21 mouse cellular contexts compared by ENCODE assay signal in genomic region chr2:107228287-107228686, GRCm38 (mm10).
DNase-seq lines count a peak whose midpoint lies in the region; ATAC-seq and TF ChIP-seq lines count a peak whose summit lies in the region.
"Had no signal": no experiment of that assay in that cellular context is flagged by ENCODE, and none has a peak within 500 bp of the region (broad histone marks: within the 10 kb centered on the region; RNA-seq: fewer than 3 reads in every experiment).

No protein-coding gene starts in this region.

- H3K27me3 ChIP-seq in heart, adult 2 months (ENCODE audit: control insufficient read depth, insufficient read depth, low read length): no peaks in the 10 kb centered on the region
- no peaks in the 10 kb centered on the region for H3K27me3 ChIP-seq in heart, embryonic 11.5 days (ENCODE audit: control insufficient read depth, insufficient read depth, low read length)
- H3K27me3 ChIP-seq in C2C12 (ENCODE audit: control insufficient read depth, insufficient read depth, insufficient read length) (no peaks in the 10 kb centered on the region), myocyte (ENCODE audit: control insufficient read depth, insufficient read depth, insufficient read length) (no peaks in the 10 kb centered on the region)
- H3K27me3 ChIP-seq in limb, embryonic 10.5 days (ENCODE audit: low read depth, poor library complexity, severe bottlenecking): no peaks in the 10 kb centered on the region
- H3K27me3 ChIP-seq in hindbrain, embryonic 10.5 days (ENCODE audit: insufficient read depth, poor library complexity, severe bottlenecking): no peaks in the 10 kb centered on the region
- H3K27me3 ChIP-seq: embryonic facial prominence, embryonic 15.5 days; hindbrain, embryonic 12.5 days; intestine, embryonic 15.5 days; kidney, embryonic 15.5 days; limb, embryonic 13.5 days; neural tube, embryonic 13.5 days had no signal

- ATAC-seq in heart, embryonic 11.5 days (replicated peaks; ENCODE audit: insufficient number of reproducible peaks, low FRiP score, low TSS enrichment): no peak
- ATAC-seq: forebrain, embryonic 14.5 days; intestine, embryonic 15.5 days; midbrain, embryonic 16.5 days had no signal

- H3K4me1 ChIP-seq in heart, adult 2 months (ENCODE audit: control insufficient read depth, insufficient read depth, low read length): peaks cover 4% of the 10 kb centered on the region
- peaks cover 9% of the 10 kb centered on the region; the same call in 1 of the 2 replicates for H3K4me1 ChIP-seq in heart, embryonic 11.5 days (ENCODE audit: control insufficient read depth, insufficient read depth, low read length)
- no peaks in the 10 kb centered on the region for H3K4me1 ChIP-seq in limb, embryonic 10.5 days
- no peaks in the 10 kb centered on the region for H3K4me1 ChIP-seq in hindbrain, embryonic 10.5 days (replicated peaks)
- H3K4me1 ChIP-seq: embryonic facial prominence, embryonic 15.5 days; hindbrain, embryonic 12.5 days; intestine, embryonic 15.5 days; kidney, embryonic 15.5 days; limb, embryonic 13.5 days; neural tube, embryonic 13.5 days had no signal

- H3K4me2 ChIP-seq in heart, embryonic 11.5 days: no peak overlapping the region
- peak overlapping the region; percentile 73 for H3K4me2 ChIP-seq in myocyte (ENCODE audit: low read depth)
- H3K4me2 ChIP-seq: embryonic facial prominence, embryonic 15.5 days; hindbrain, embryonic 12.5 days; intestine, embryonic 15.5 days; kidney, embryonic 15.5 days; limb, embryonic 13.5 days; neural tube, embryonic 13.5 days had no signal

- H3K9me3 ChIP-seq in heart, embryonic 11.5 days (replicated peaks; ENCODE audit: control insufficient read depth, low read length): no peaks in the 10 kb centered on the region
- H3K9me3 ChIP-seq in limb, embryonic 10.5 days (replicated peaks): no peaks in the 10 kb centered on the region
- H3K9me3 ChIP-seq in hindbrain, embryonic 10.5 days: no peaks in the 10 kb centered on the region
- H3K9me3 ChIP-seq: embryonic facial prominence, embryonic 15.5 days; hindbrain, embryonic 12.5 days; intestine, embryonic 15.5 days; kidney, embryonic 15.5 days; limb, embryonic 13.5 days; neural tube, embryonic 13.5 days had no signal

- TF ChIP-seq CTCF in heart, adult 2 months (IDR thresholded peaks at IDR 0.05): no peak
- TF ChIP-seq CTCF in C2C12 (IDR thresholded peaks at IDR 0.05; ENCODE audit: control insufficient read depth, insufficient read depth, insufficient read length): no peak

- H3K4me3 ChIP-seq in heart, adult 2 months: no peak overlapping the region
- no peak overlapping the region for H3K4me3 ChIP-seq in heart, embryonic 11.5 days (ENCODE audit: low read depth, low read length)
- no peak overlapping the region for H3K4me3 ChIP-seq in C2C12 (ENCODE audit: insufficient read depth, poor library complexity, severe bottlenecking)
- H3K4me3 ChIP-seq in myocyte: no peak overlapping the region
- no peak overlapping the region for H3K4me3 ChIP-seq in limb, embryonic 10.5 days
- no peak overlapping the region for H3K4me3 ChIP-seq in hindbrain, embryonic 10.5 days
- H3K4me3 ChIP-seq: embryonic facial prominence, embryonic 15.5 days; hindbrain, embryonic 12.5 days; intestine, embryonic 15.5 days; kidney, embryonic 15.5 days; left cerebral cortex, adult 2 months; limb, embryonic 13.5 days; neural tube, embryonic 13.5 days had no signal

- TF ChIP-seq EP300 in heart, adult 2 months (IDR thresholded peaks at IDR 0.05; ENCODE audit: insufficient read depth, low read depth, low read length): no peak

- H3K79me3 ChIP-seq in C2C12 (ENCODE audit: low read depth): no peaks in the 10 kb centered on the region

- no peak for TF ChIP-seq POLR2A in heart, adult 2 months (IDR thresholded peaks at IDR 0.05; ENCODE audit: insufficient read depth, low read depth, low read length)
- TF ChIP-seq POLR2A in myocyte (IDR thresholded peaks at IDR 0.05; ENCODE audit: insufficient read length, low read depth): no peak

- no peaks in the 10 kb centered on the region for H3K79me2 ChIP-seq in heart, adult 2 months (replicated peaks; ENCODE audit: control insufficient read depth, insufficient read depth, low read length)
- H3K79me2 ChIP-seq in C2C12 (ENCODE audit: control insufficient read depth, insufficient read depth) (no peaks in the 10 kb centered on the region), myocyte (ENCODE audit: control insufficient read depth, insufficient read depth) (no peaks in the 10 kb centered on the region)

- H3ac ChIP-seq in C2C12 (ENCODE audit: control insufficient read depth, insufficient read length, low read depth): no peak overlapping the region
- H3ac ChIP-seq in myocyte (ENCODE audit: control insufficient read depth, insufficient read length): no peak overlapping the region

- 3% methylated on average over 1 of the region's 1 CpGs for WGBS in heart, adult 2 months
- WGBS in heart, embryonic 11.5 days (ENCODE audit: insufficient replicate concordance): 63% methylated on average over 1 of the region's 1 CpGs
- WGBS in limb, embryonic 10.5 days: 77% methylated on average over 1 of the region's 1 CpGs
- 72% methylated on average over 1 of the region's 1 CpGs for WGBS in hindbrain, embryonic 10.5 days

- no peak for DNase-seq in heart, adult 2 months
- DNase-seq in fibroblast of lung, adult 2 months (ENCODE audit: low read depth): peak; percentile 6
- no peak for DNase-seq in embryo, embryonic 10.5 days (ENCODE audit: low spot score)
- DNase-seq in limb, embryonic 10.5 days (ENCODE audit: low spot score): no peak
- DNase-seq in hindbrain, embryonic 10.5 days (ENCODE audit: low spot score): no peak
- DNase-seq: adrenal gland, postnatal 10 days; cerebellum, adult 8-10 months; right cerebral cortex, postnatal 4 days; thymus, postnatal 25 days had no signal

- intact Hi-C loops in heart, adult 2 months (cut with DNase I): loop anchor here (2.0 kb wide), 1 partner anchor 77 kb away; no protein-coding TSS in a partner anchor

- H3K9ac ChIP-seq in heart, adult 2 months (ENCODE audit: low read depth, low read length): no peak overlapping the region
- H3K9ac ChIP-seq in heart, embryonic 11.5 days (ENCODE audit: low read depth, low read length): no peak overlapping the region
- H3K9ac ChIP-seq: embryonic facial prominence, embryonic 15.5 days; hindbrain, embryonic 12.5 days; intestine, embryonic 15.5 days; kidney, embryonic 15.5 days; limb, embryonic 13.5 days; neural tube, embryonic 13.5 days had no signal

- H3K36me3 ChIP-seq in heart, adult 2 months (ENCODE audit: control insufficient read depth, insufficient read depth, low read length): peaks cover 6% of the 10 kb centered on the region
- no peaks in the 10 kb centered on the region for H3K36me3 ChIP-seq in heart, embryonic 11.5 days (ENCODE audit: control insufficient read depth, insufficient read depth, low read length)
- H3K36me3 ChIP-seq in C2C12 (ENCODE audit: control insufficient read depth, insufficient read depth) (no peaks in the 10 kb centered on the region), myocyte (ENCODE audit: control insufficient read depth, insufficient read depth) (no peaks in the 10 kb centered on the region)
- H3K36me3 ChIP-seq in limb, embryonic 10.5 days: no peaks in the 10 kb centered on the region
- H3K36me3 ChIP-seq in hindbrain, embryonic 10.5 days: no peaks in the 10 kb centered on the region
- H3K36me3 ChIP-seq: embryonic facial prominence, embryonic 15.5 days; hindbrain, embryonic 12.5 days; intestine, embryonic 15.5 days; kidney, embryonic 15.5 days; limb, embryonic 13.5 days; neural tube, embryonic 13.5 days had no signal

- peak overlapping the region; percentile 61 for H3K27ac ChIP-seq in heart, adult 2 months
- no peak overlapping the region for H3K27ac ChIP-seq in heart, embryonic 11.5 days (ENCODE audit: low read depth, low read length)
- H3K27ac ChIP-seq in limb, embryonic 10.5 days: no peak overlapping the region
- H3K27ac ChIP-seq in hindbrain, embryonic 10.5 days: no peak overlapping the region
- H3K27ac ChIP-seq: embryonic facial prominence, embryonic 15.5 days; hindbrain, embryonic 12.5 days; intestine, embryonic 15.5 days; kidney, embryonic 15.5 days; left cerebral cortex, adult 2 months; limb, embryonic 13.5 days; neural tube, embryonic 13.5 days had no signal

TF ChIP-seq in C2C12, 6 proteins besides CTCF, POLR2A, EP300 and RAD21:
- TF ChIP-seq CEBPB (IDR thresholded peaks at IDR 0.05; ENCODE audit: low read depth) (no peak), FOSL1 (IDR thresholded peaks at IDR 0.05; ENCODE audit: insufficient read depth, low read length, poor library complexity, severe bottlenecking) (peak; percentile 33)

TF ChIP-seq in myocyte, 11 proteins besides CTCF, POLR2A, EP300 and RAD21:
- TF ChIP-seq POLR2AphosphoS2 (IDR thresholded peaks at IDR 0.05; ENCODE audit: insufficient read length, low read depth) (no peak), USF1 (IDR thresholded peaks at IDR 0.05; ENCODE audit: low read depth) (no peak), REST (IDR thresholded peaks at IDR 0.05; ENCODE audit: insufficient read depth, insufficient read length) (no peak)
